ENCODE assay signal across 14 mouse cellular contexts in the genomic region with DNA sequence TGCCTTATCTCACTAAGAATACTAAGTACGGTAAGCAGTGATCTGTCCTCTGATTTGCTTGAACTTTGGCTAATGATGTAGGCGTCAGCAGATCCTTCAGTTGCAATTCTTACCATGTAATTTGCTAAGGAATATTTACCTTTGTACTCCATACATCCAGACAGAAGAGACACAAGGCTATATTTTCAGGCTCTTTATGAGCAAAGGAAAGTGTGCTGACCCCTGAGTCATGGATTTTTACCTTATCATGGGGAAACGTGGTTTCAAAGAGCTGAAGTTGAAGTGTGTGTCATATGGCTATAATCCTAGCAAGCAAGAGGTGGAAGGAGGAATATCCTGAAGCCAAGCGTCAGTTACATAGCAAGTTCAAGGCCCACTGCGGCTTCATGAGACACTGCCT.
"Had no signal": no experiment of that assay in that cellular context is flagged by ENCODE, and none has a peak within 500 bp of the region (broad histone marks: within the 10 kb centered on the region; RNA-seq: fewer than 3 reads in every experiment).

No protein-coding gene starts in this region.

- H3K4me2 ChIP-seq: heart, embryonic 11.5 days; heart, embryonic 13.5 days; heart, embryonic 15.5 days; hindbrain, embryonic 13.5 days; hindbrain, embryonic 15.5 days; limb, embryonic 12.5 days; liver, embryonic 11.5 days; liver, embryonic 13.5 days had no signal

- H3K9ac ChIP-seq: heart, embryonic 13.5 days; heart, embryonic 15.5 days; hindbrain, embryonic 13.5 days; hindbrain, embryonic 15.5 days; limb, embryonic 12.5 days; liver, embryonic 13.5 days had no signal

- ATAC-seq: inflammation-experienced regulatory T-cells, adult 6 months had no signal

- H3K9me3 ChIP-seq: heart, embryonic 13.5 days; heart, embryonic 15.5 days; hindbrain, embryonic 13.5 days; hindbrain, embryonic 15.5 days; limb, embryonic 10.5 days; limb, embryonic 12.5 days; liver, embryonic 13.5 days had no signal

- H3K27ac ChIP-seq: gastrocnemius, adult 2 months; heart, adult 2 months; heart, embryonic 13.5 days; heart, embryonic 15.5 days; hindbrain, embryonic 13.5 days; hindbrain, embryonic 15.5 days; layer of hippocampus, adult 2 months; left cerebral cortex, adult 2 months; limb, embryonic 10.5 days; limb, embryonic 12.5 days; liver, embryonic 13.5 days had no signal

- H3K4me3 ChIP-seq: gastrocnemius, adult 2 months; heart, adult 2 months; heart, embryonic 13.5 days; heart, embryonic 15.5 days; hindbrain, embryonic 13.5 days; hindbrain, embryonic 15.5 days; layer of hippocampus, adult 2 months; left cerebral cortex, adult 2 months; limb, embryonic 10.5 days; limb, embryonic 12.5 days; liver, embryonic 13.5 days had no signal

- H3K27me3 ChIP-seq: heart, embryonic 13.5 days; heart, embryonic 15.5 days; hindbrain, embryonic 13.5 days; hindbrain, embryonic 15.5 days; limb, embryonic 12.5 days; liver, embryonic 13.5 days had no signal

- H3K4me1 ChIP-seq: heart, embryonic 15.5 days; hindbrain, embryonic 13.5 days; hindbrain, embryonic 15.5 days; limb, embryonic 10.5 days; limb, embryonic 12.5 days; liver, embryonic 13.5 days had no signal

- H3K36me3 ChIP-seq: heart, embryonic 13.5 days; heart, embryonic 15.5 days; hindbrain, embryonic 13.5 days; hindbrain, embryonic 15.5 days; limb, embryonic 10.5 days; limb, embryonic 12.5 days; liver, embryonic 13.5 days had no signal
